Mouse (Mus musculus) lung, embryonic 14.5 days (tissue): ENCODE results near the gene Gga3. TPM values are rescaled to one million over a fixed set of nuclear protein-coding genes. Genes with fewer than 3 reads are reported as not detected.
"Not testable (repeated sequence)": the region's sequence is repeated elsewhere in the genome, so short reads cannot be mapped to it uniquely, and the experiment has no call there.

Experiments used
- ATAC-seq: fragments of 200-750 bp; cut with Nextera tagmentation; 2 replicates; pipeline ENCODE4 v1.8.0; 2017; ENCODE audit warnings: mild to moderate bottlenecking, moderate TSS enrichment, moderate library complexity; ENCODE audit not compliant: insufficient read depth
- DNase-seq: peaks from one replicate; pipeline ENCODE4 v3.0.0-alpha.2; 2015
- H3K27ac ChIP-seq: fragments of 300-500 bp; sonication (generic); 2 replicates; pipeline ENCODE4 v1.5.1; 2014; ENCODE audit warnings: low read depth, mild to moderate bottlenecking, moderate library complexity
- H3K27me3 ChIP-seq: fragments of 300-500 bp; sonication (generic); 2 replicates; pipeline ENCODE4 v1.6.1; 2014; ENCODE audit warnings: low read length, control low read depth; ENCODE audit not compliant: insufficient read depth
- H3K36me3 ChIP-seq: fragments of 300-500 bp; sonication (generic); 2 replicates; pipeline ENCODE4 v1.6.1; 2014; ENCODE audit warnings: control low read depth; ENCODE audit not compliant: insufficient read depth
- H3K4me1 ChIP-seq: fragments of 300-500 bp; sonication (generic); 2 replicates; pipeline ENCODE4 v1.6.1; 2014; ENCODE audit warnings: antibody characterized with exemption, control low read depth; ENCODE audit not compliant: insufficient read depth
- H3K4me2 ChIP-seq: fragments of 300-500 bp; sonication (generic); 2 replicates; pipeline ENCODE4 v1.6.1; 2014; ENCODE audit warnings: mild to moderate bottlenecking
- H3K4me3 ChIP-seq: fragments of 300-500 bp; sonication (generic); 2 replicates; pipeline ENCODE4 v1.5.1; 2014; ENCODE audit warnings: low read depth, low read length
- H3K9ac ChIP-seq: fragments of 300-500 bp; sonication (generic); 2 replicates; pipeline ENCODE4 v1.6.1; 2014
- H3K9me3 ChIP-seq: fragments of 300-500 bp; sonication (generic); 2 replicates; pipeline ENCODE4 v1.6.1; 2016; ENCODE audit warnings: low read depth, low read length, control low read depth
- CTCF ChIP-seq: IDR thresholded peaks from 2 replicates; pipeline ENCODE4 v1.5.1; 2016; ENCODE audit warnings: antibody characterized with exemption, low read depth
- whole genome bisulfite sequencing: fragments of 180-500 bp; shearing (Covaris S2); extraction: QIAGEN DNeasy Blood & Tissue Kit; methylation state at CpG from one replicate; pipeline ENCODE4 v1.1.7; 2014; 5-methylcytosine and 5-hydroxymethylcytosine counted together
- polyA plus RNA-seq: library from polyadenylated mRNA; unstranded; fragments of >200 nt; fragmentation: Nextera tagmentation; extraction: Ambion mirVana; gene quantifications from 2 replicates; pipeline ENCODE4 v1.2.1, GENCODE M21; 2014

Gene Gga3
- polyA plus RNA-seq = 22.5 and 22.7 TPM in 2 replicates

GRCm38 (mm10) chr11:115603476-115604303 is at the start of gene Gga3, which contains the start of gene Mrps7:
Gene Gga3 (minus strand): TSS chr11:115604051.
Gene Mrps7 (plus strand): TSS chr11:115603925.
- peak within 1 kb of the TSS; percentile 94 for H3K4me2 ChIP-seq
- peaks cover 48% of the 10 kb centered on the region for H3K36me3 ChIP-seq
- peak within 1 kb of the TSS; percentile 98 for H3K4me3 ChIP-seq
- TF ChIP-seq CTCF = no peak
- no peaks in the 10 kb centered on the region for H3K9me3 ChIP-seq
- ATAC-seq = peak; percentile 97
- peak within 1 kb of the TSS; percentile 94 for H3K9ac ChIP-seq
- no peaks in the 10 kb centered on the region for H3K27me3 ChIP-seq
- peaks cover 13% of the 10 kb centered on the region for H3K4me1 ChIP-seq
- H3K27ac ChIP-seq = peak within 1 kb of the TSS; percentile 85
- peak; percentile 93 for DNase-seq
- WGBS = 0% methylated on average over 83 of the region's 93 CpGs

GRCm38 (mm10) chr11:115653194-115653593 is 49.3 kb upstream of the Gga3 start:
- Histone ChIP-seq H3K9ac (no peak overlapping the region), H3K36me3 (peaks cover 29% of the 10 kb centered on the region; the same call in 1 of the 2 replicates), H3K27ac (no peak overlapping the region), H3K4me1 (no peaks in the 10 kb centered on the region), H3K4me3 (no peak overlapping the region), H3K9me3 (no peaks in the 10 kb centered on the region), H3K4me2 (no peak overlapping the region), H3K27me3 (no peaks in the 10 kb centered on the region)
- DNase-seq = no peak
- WGBS = 91% methylated on average over 3 of the region's 3 CpGs
- ATAC-seq = no peak
- no peak for TF ChIP-seq CTCF

- Histone ChIP-seq H3K36me3 (peaks cover 36% of the 10 kb centered on the region; the same call in 1 of the 2 replicates), H3K27me3 (no peaks in the 10 kb centered on the region), H3K27ac (no peak overlapping the region), H3K4me2 (no peak overlapping the region), H3K4me1 (no peaks in the 10 kb centered on the region), H3K9me3 (no peaks in the 10 kb centered on the region), H3K4me3 (no peak overlapping the region), H3K9ac (no peak overlapping the region)
- no peak for TF ChIP-seq CTCF
- WGBS = 91% methylated on average over 3 of the region's 3 CpGs
- DNase-seq = no peak
- no peak for ATAC-seq
Observed at GRCm38 (mm10) chr11:115651680-115652079, 47.8 kb upstream of the Gga3 start.

GRCm38 (mm10) chr11:115649706-115650105 is 45.9 kb upstream of the Gga3 start:
- no peak for TF ChIP-seq CTCF
- no peak overlapping the region for H3K4me3 ChIP-seq
- H3K27me3 ChIP-seq = no peaks in the 10 kb centered on the region
- no peak overlapping the region for H3K9ac ChIP-seq
- H3K9me3 ChIP-seq = no peaks in the 10 kb centered on the region
- H3K4me2 ChIP-seq = no peak overlapping the region
- peak; percentile 20 for DNase-seq
- no peak overlapping the region; the same call in 1 of the 2 replicates for H3K27ac ChIP-seq
- no peaks in the 10 kb centered on the region for H3K4me1 ChIP-seq
- 65% methylated on average over 10 of the region's 10 CpGs for WGBS
- peaks cover 47% of the 10 kb centered on the region for H3K36me3 ChIP-seq
- ATAC-seq = no peak

GRCm38 (mm10) chr11:115647459-115647858 is 43.6 kb upstream of the Gga3 start:
- Histone ChIP-seq H3K27me3 (no peaks in the 10 kb centered on the region), H3K4me1 (no peaks in the 10 kb centered on the region), H3K9ac (no peak overlapping the region), H3K4me3 (no peak overlapping the region), H3K36me3 (peaks cover 43% of the 10 kb centered on the region), H3K9me3 (no peaks in the 10 kb centered on the region), H3K4me2 (no peak overlapping the region), H3K27ac (no peak overlapping the region)
- peak; percentile 89 for DNase-seq
- WGBS = 42% methylated on average over 6 of the region's 6 CpGs
- TF ChIP-seq CTCF = peak; percentile 76
- ATAC-seq = no peak

- no peaks in the 10 kb centered on the region for H3K27me3 ChIP-seq
- H3K4me1 ChIP-seq = no peaks in the 10 kb centered on the region
- no peak overlapping the region for H3K9ac ChIP-seq
- WGBS = 85% methylated on average over 9 of the region's 9 CpGs
- DNase-seq (no peak), ATAC-seq (no peak)
- no peaks in the 10 kb centered on the region for H3K9me3 ChIP-seq
- no peak overlapping the region for H3K4me3 ChIP-seq
- no peak overlapping the region for H3K4me2 ChIP-seq
- H3K36me3 ChIP-seq = peaks cover 43% of the 10 kb centered on the region
- TF ChIP-seq CTCF = no peak
- no peak overlapping the region for H3K27ac ChIP-seq
Observed at GRCm38 (mm10) chr11:115646439-115646838, 42.6 kb upstream of the Gga3 start.

- H3K36me3 ChIP-seq = peaks cover 43% of the 10 kb centered on the region
- ATAC-seq = not testable (repeated sequence)
- WGBS = 57% methylated on average over 14 of the region's 14 CpGs
Observed at GRCm38 (mm10) chr11:115645498-115645897, 41.6 kb upstream of the Gga3 start.

More at GRCm38 (mm10) chr11:115645498-115645897, 41.6 kb upstream of the Gga3 start:
- not testable (repeated sequence) for H3K9ac ChIP-seq, H3K4me2 ChIP-seq, H3K4me3 ChIP-seq, H3K27ac ChIP-seq, H3K27me3 ChIP-seq, H3K9me3 ChIP-seq, H3K4me1 ChIP-seq
- DNase-seq = peak; percentile 26
